Mouse (Mus musculus) olfactory bulb, adult 2 months (tissue): ENCODE measurements at regions not wholly inside any gene's neighbourhood (a gene's known extent, or its start where the extent isn't known, plus 50 kb on each side); places are given as distances from the start of the nearest gene placed in this dataset.

Source experiments
- CTCF ChIP-seq: fragments of 200-500 bp; IDR thresholded peaks from 2 replicates; pipeline ENCODE4 v1.5.1; 2012; ENCODE audit warnings: low read depth, mild to moderate bottlenecking, low read length, moderate library complexity; ENCODE audit not compliant: insufficient read depth
- POLR2A ChIP-seq: fragments of 200-500 bp; IDR thresholded peaks from 2 replicates; pipeline ENCODE4 v1.6.1; 2012; ENCODE audit warnings: mild to moderate bottlenecking, low read depth, low read length, moderate library complexity; ENCODE audit not compliant: insufficient read depth

GRCm38 (mm10) chr16:93272636-93273035, 331.2 kb downstream of the Setd4 start:
- TF ChIP-seq POLR2A, result no peak
- no peak for TF ChIP-seq CTCF
